Mouse (Mus musculus): Measurements from ENCODE around the gene Ddx1. TPM values are rescaled to one million over a fixed set of nuclear protein-coding genes. Genes with fewer than 3 reads are reported as not detected.

Gene Ddx1
- total and polyA plus RNA-seq, 3 experiments: 9.1 to 89.7 (median 80.5) TPM

- WGBS: 46% methylated on average over 3 of the region's 3 CpGs
- Histone ChIP-seq H3K4me1 (ENCODE audit: control insufficient read depth, insufficient read depth, low read length) (peaks cover 2% of the 10 kb centered on the region; the same call in 1 of the 2 replicates), H3K9ac (ENCODE audit: low read depth, low read length) (no peak overlapping the region), H3K27ac (no peak overlapping the region), H3K36me3 (ENCODE audit: control insufficient read depth, insufficient read depth, low read length) (no peaks in the 10 kb centered on the region), H3K4me3 (no peak overlapping the region), H3K79me2 (replicated peaks; ENCODE audit: control insufficient read depth, insufficient read depth, low read length) (no peaks in the 10 kb centered on the region), H3K27me3 (ENCODE audit: control insufficient read depth, insufficient read depth, low read length) (no peaks in the 10 kb centered on the region)
- no peak for DNase-seq
- no peak for TF ChIP-seq POLR2A (IDR thresholded peaks at IDR 0.05; ENCODE audit: insufficient read depth, low read depth, low read length)
- intact Hi-C loops (cut with DNase I): no loop called here
Observed at GRCm38 (mm10) chr12:13268412-13268811, 19.4 kb upstream of the Ddx1 start.

GRCm38 (mm10) chr12:13255701-13256100, 6.7 kb upstream of the Ddx1 start:
- 78% methylated on average over 2 of the region's 2 CpGs for WGBS
- H3K79me2 ChIP-seq (replicated peaks; ENCODE audit: control insufficient read depth, insufficient read depth, low read length): no peaks in the 10 kb centered on the region
- no peaks in the 10 kb centered on the region for H3K27me3 ChIP-seq (ENCODE audit: control insufficient read depth, insufficient read depth, low read length)
- H3K27ac ChIP-seq: no peak overlapping the region
- intact Hi-C loops (cut with DNase I): no loop called here
- TF ChIP-seq EP300 (IDR thresholded peaks at IDR 0.05; ENCODE audit: insufficient read depth, low read depth, low read length) (no peak), CTCF (IDR thresholded peaks at IDR 0.05) (no peak), POLR2A (IDR thresholded peaks at IDR 0.05; ENCODE audit: insufficient read depth, low read depth, low read length) (no peak)
- H3K9ac ChIP-seq (ENCODE audit: low read depth, low read length): no peak overlapping the region
- no peak for DNase-seq
- H3K4me1 ChIP-seq (ENCODE audit: control insufficient read depth, insufficient read depth, low read length): peaks cover 3% of the 10 kb centered on the region
- no peak overlapping the region for H3K4me3 ChIP-seq
- H3K36me3 ChIP-seq (ENCODE audit: control insufficient read depth, insufficient read depth, low read length): no peaks in the 10 kb centered on the region

GRCm38 (mm10) chr12:13255068-13255467, 6.1 kb upstream of the Ddx1 start:
- H3K4me3 ChIP-seq: no peak overlapping the region
- H3K27me3 ChIP-seq (ENCODE audit: control insufficient read depth, insufficient read depth, low read length): no peaks in the 10 kb centered on the region
- peaks cover 3% of the 10 kb centered on the region for H3K4me1 ChIP-seq (ENCODE audit: control insufficient read depth, insufficient read depth, low read length)
- WGBS: 10% methylated on average over 3 of the region's 3 CpGs
- DNase-seq: peak in 1 of 2 experiments; percentile 13
- H3K36me3 ChIP-seq (ENCODE audit: control insufficient read depth, insufficient read depth, low read length): no peaks in the 10 kb centered on the region
- intact Hi-C loops (cut with DNase I): no loop called here
- H3K27ac ChIP-seq: no peak overlapping the region
- no peaks in the 10 kb centered on the region for H3K79me2 ChIP-seq (replicated peaks; ENCODE audit: control insufficient read depth, insufficient read depth, low read length)
- H3K9ac ChIP-seq (ENCODE audit: low read depth, low read length): no peak overlapping the region
- no peak for TF ChIP-seq CTCF (IDR thresholded peaks at IDR 0.05)
- TF ChIP-seq EP300 (IDR thresholded peaks at IDR 0.05; ENCODE audit: insufficient read depth, low read depth, low read length): no peak
- TF ChIP-seq POLR2A (IDR thresholded peaks at IDR 0.05; ENCODE audit: insufficient read depth, low read depth, low read length): no peak

- peak overlapping the region; percentile 90 for H3K4me3 ChIP-seq
- TF ChIP-seq EP300 (IDR thresholded peaks at IDR 0.05; ENCODE audit: insufficient read depth, low read depth, low read length) (no peak), POLR2A (IDR thresholded peaks at IDR 0.05; ENCODE audit: insufficient read depth, low read depth, low read length) (no peak), CTCF (IDR thresholded peaks at IDR 0.05) (no peak)
- H3K79me2 ChIP-seq (replicated peaks; ENCODE audit: control insufficient read depth, insufficient read depth, low read length): no peaks in the 10 kb centered on the region; the same call in 1 of the 2 replicates
- no peaks in the 10 kb centered on the region for H3K4me1 ChIP-seq (ENCODE audit: control insufficient read depth, insufficient read depth, low read length)
- H3K9ac ChIP-seq (ENCODE audit: low read depth, low read length): no peak overlapping the region; the same call in 1 of the 2 replicates
- DNase-seq: no peak
- intact Hi-C loops (cut with DNase I): loop anchor here (2.0 kb wide), 1 partner anchor 21 kb away; no protein-coding TSS in a partner anchor
- peaks cover 3% of the 10 kb centered on the region for H3K36me3 ChIP-seq (ENCODE audit: control insufficient read depth, insufficient read depth, low read length)
- H3K27me3 ChIP-seq (ENCODE audit: control insufficient read depth, insufficient read depth, low read length): no peaks in the 10 kb centered on the region
- 86% methylated on average over 3 of the region's 3 CpGs for WGBS
- peak overlapping the region; percentile 82 for H3K27ac ChIP-seq
Observed at GRCm38 (mm10) chr12:13249573-13249919, 533 bp upstream of the Ddx1 start.

GRCm38 (mm10) chr12:13242453-13242852, 6.6 kb downstream of the Ddx1 start:
- Histone ChIP-seq H3K27ac (no peak overlapping the region), H3K36me3 (ENCODE audit: control insufficient read depth, insufficient read depth, low read length) (peaks cover 4% of the 10 kb centered on the region), H3K4me1 (ENCODE audit: control insufficient read depth, insufficient read depth, low read length) (no peaks in the 10 kb centered on the region), H3K27me3 (ENCODE audit: control insufficient read depth, insufficient read depth, low read length) (no peaks in the 10 kb centered on the region), H3K4me3 (no peak overlapping the region), H3K79me2 (replicated peaks; ENCODE audit: control insufficient read depth, insufficient read depth, low read length) (no peaks in the 10 kb centered on the region), H3K9ac (ENCODE audit: low read depth, low read length) (no peak overlapping the region)
- DNase-seq: no peak
- intact Hi-C loops (cut with DNase I): no loop called here
- no peak for TF ChIP-seq POLR2A (IDR thresholded peaks at IDR 0.05; ENCODE audit: insufficient read depth, low read depth, low read length)
- TF ChIP-seq CTCF (IDR thresholded peaks at IDR 0.05): no peak
- no peak for TF ChIP-seq EP300 (IDR thresholded peaks at IDR 0.05; ENCODE audit: insufficient read depth, low read depth, low read length)

GRCm38 (mm10) chr12:13218101-13218514, 30.9 kb downstream of the Ddx1 start:
- intact Hi-C loops (cut with DNase I): no loop called here
- no peak overlapping the region for H3K27ac ChIP-seq

More at GRCm38 (mm10) chr12:13218101-13218514, 30.9 kb downstream of the Ddx1 start:
- no peak for TF ChIP-seq EP300 (IDR thresholded peaks at IDR 0.05; ENCODE audit: insufficient read depth, low read depth, low read length)
- TF ChIP-seq POLR2A (IDR thresholded peaks at IDR 0.05; ENCODE audit: insufficient read depth, low read depth, low read length): no peak
- Histone ChIP-seq H3K27me3 (ENCODE audit: control insufficient read depth, insufficient read depth, low read length) (no peaks in the 10 kb centered on the region), H3K4me1 (ENCODE audit: control insufficient read depth, insufficient read depth, low read length) (peaks cover 2% of the 10 kb centered on the region; the same call in 1 of the 2 replicates), H3K36me3 (ENCODE audit: control insufficient read depth, insufficient read depth, low read length) (no peaks in the 10 kb centered on the region; the same call in 1 of the 2 replicates), H3K4me3 (no peak overlapping the region), H3K79me2 (replicated peaks; ENCODE audit: control insufficient read depth, insufficient read depth, low read length) (no peaks in the 10 kb centered on the region), H3K9ac (ENCODE audit: low read depth, low read length) (no peak overlapping the region)
- no peak for DNase-seq
- 82% methylated on average over 8 of the region's 8 CpGs for WGBS
